Comparison of ENCODE assay signal across 24 mouse cellular contexts in genomic region chr4:99133326-99133725, GRCm38 (mm10). TPM values are rescaled to one million over a fixed set of nuclear protein-coding genes. Genes with fewer than 3 reads are reported as not detected.
DNase-seq lines count a peak whose midpoint lies in the region; ATAC-seq lines count a peak whose summit lies in the region.
"Had no signal": no experiment of that assay in that cellular context is flagged by ENCODE, and none has a peak within 500 bp of the region (broad histone marks: within the 10 kb centered on the region; RNA-seq: fewer than 3 reads in every experiment).

No protein-coding gene starts in this region.

- WGBS in kidney, embryonic 16.5 days = 92% methylated on average over 8 of the region's 8 CpGs
- WGBS in kidney, embryonic 14.5 days = 95% methylated on average over 8 of the region's 8 CpGs

- no peak overlapping the region for H3K4me3 ChIP-seq in kidney, embryonic 16.5 days (ENCODE audit: low read length)
- H3K4me3 ChIP-seq in kidney, embryonic 14.5 days (ENCODE audit: low read length) = no peak overlapping the region
- H3K4me3 ChIP-seq: embryonic facial prominence, embryonic 13.5 days; embryonic facial prominence, embryonic 15.5 days; erythroblast, embryonic 14.5 days; forebrain, embryonic 10.5 days; forebrain, embryonic 12.5 days had no signal

- H3K9me3 ChIP-seq in kidney, embryonic 16.5 days (ENCODE audit: low read length) = no peaks in the 10 kb centered on the region
- no peaks in the 10 kb centered on the region for H3K9me3 ChIP-seq in kidney, embryonic 14.5 days (ENCODE audit: control insufficient read depth, low read length)
- H3K9me3 ChIP-seq: embryonic facial prominence, embryonic 13.5 days; embryonic facial prominence, embryonic 15.5 days; forebrain, embryonic 10.5 days; forebrain, embryonic 12.5 days had no signal

- H3K4me2 ChIP-seq in kidney, embryonic 16.5 days (replicated peaks; ENCODE audit: low read depth, low read length) = no peak overlapping the region
- no peak overlapping the region for H3K4me2 ChIP-seq in kidney, embryonic 14.5 days (replicated peaks; ENCODE audit: low read depth, low read length)
- H3K4me2 ChIP-seq: embryonic facial prominence, embryonic 13.5 days; embryonic facial prominence, embryonic 15.5 days; forebrain, embryonic 12.5 days had no signal

- H3K9ac ChIP-seq in kidney, embryonic 16.5 days (replicated peaks; ENCODE audit: low read length) = no peak overlapping the region
- no peak overlapping the region for H3K9ac ChIP-seq in kidney, embryonic 14.5 days (ENCODE audit: low read depth, low read length)
- H3K9ac ChIP-seq: embryonic facial prominence, embryonic 13.5 days; embryonic facial prominence, embryonic 15.5 days; forebrain, embryonic 12.5 days had no signal

- no peaks in the 10 kb centered on the region for H3K4me1 ChIP-seq in kidney, embryonic 16.5 days (ENCODE audit: insufficient read depth, low read length)
- H3K4me1 ChIP-seq in kidney, embryonic 14.5 days (ENCODE audit: control insufficient read depth, insufficient read depth, low read length) = no peaks in the 10 kb centered on the region
- H3K4me1 ChIP-seq: embryonic facial prominence, embryonic 15.5 days had no signal

- no peaks in the 10 kb centered on the region; the same call in 1 of the 2 replicates for H3K27me3 ChIP-seq in kidney, embryonic 16.5 days (ENCODE audit: insufficient read depth, low read length)
- no peaks in the 10 kb centered on the region for H3K27me3 ChIP-seq in kidney, embryonic 14.5 days (ENCODE audit: control insufficient read depth, insufficient read depth, low read length)
- H3K27me3 ChIP-seq: embryonic facial prominence, embryonic 13.5 days; embryonic facial prominence, embryonic 15.5 days; forebrain, embryonic 12.5 days; Patski had no signal

- no peaks in the 10 kb centered on the region for H3K36me3 ChIP-seq in kidney, embryonic 16.5 days (ENCODE audit: insufficient read depth, low read length)
- no peaks in the 10 kb centered on the region for H3K36me3 ChIP-seq in kidney, embryonic 14.5 days (ENCODE audit: control insufficient read depth, insufficient read depth, low read length)
- H3K36me3 ChIP-seq: embryonic facial prominence, embryonic 13.5 days; embryonic facial prominence, embryonic 15.5 days; forebrain, embryonic 10.5 days; forebrain, embryonic 12.5 days; G1E had no signal

- no peak for ATAC-seq in kidney, embryonic 16.5 days (ENCODE audit: low FRiP score, low TSS enrichment)
- ATAC-seq in kidney, embryonic 14.5 days (ENCODE audit: low FRiP score, low TSS enrichment) = no peak
- ATAC-seq: forebrain, embryonic 16.5 days; Patski had no signal

- peak; percentile 31 for DNase-seq in testis, postnatal 14 days (ENCODE audit: low spot score)
- no peak for DNase-seq in testis, postnatal 10 days (ENCODE audit: low spot score)
- peak; percentile 86 for DNase-seq in R1 (ENCODE audit: low read depth, low spot score)
- peak; percentile 76 for DNase-seq in ZHBTc4 (ENCODE audit: low read depth, low spot score)
- DNase-seq in layer of hippocampus, postnatal 36 days = no peak
- DNase-seq in layer of hippocampus, adult 9-10 months (ENCODE audit: low spot score) = no peak
- DNase-seq: adrenal gland, adult 2 months; adrenal gland, postnatal 10 days; adrenal gland, postnatal 25 days; cerebellum, adult 11 months; cerebellum, adult 2 months; cerebellum, adult 9-10 months; cerebellum, postnatal 10 days; cerebellum, postnatal 25 days had no signal

- peak overlapping the region; percentile 18; the same call in 1 of the 2 replicates for H3K27ac ChIP-seq in kidney, embryonic 16.5 days (ENCODE audit: low read length)
- no peak overlapping the region for H3K27ac ChIP-seq in kidney, embryonic 14.5 days (ENCODE audit: low read depth, low read length)
- H3K27ac ChIP-seq: embryonic facial prominence, embryonic 13.5 days; embryonic facial prominence, embryonic 15.5 days; forebrain, embryonic 10.5 days; forebrain, embryonic 12.5 days had no signal

RNA-seq across cellular contexts. Expression of gene Dock7, which starts 12.6 kb away (rescaled TPM):
- 50.3 and 63.0 TPM in 2 replicates for polyA plus RNA-seq in kidney, embryonic 16.5 days (2015; fragmentation: Nextera tagmentation; extraction: Ambion mirVana)
- 63.1 and 84.5 TPM in 2 replicates for polyA plus RNA-seq in kidney, embryonic 14.5 days (2014; fragmentation: Nextera tagmentation; extraction: Ambion mirVana)
- total RNA-seq in layer of hippocampus, postnatal 36 days (2021) = 10 to 100 TPM; 33.4 to 35.9 TPM
- polyA plus RNA-seq: G1E had no signal

Comparison
In these comparisons a context has a peak if more than half of its experiments do, and no peak if none do; other contexts are left out.
1. DNase-seq: peak in testis, postnatal 14 days (single experiment), R1 (single experiment) and ZHBTc4 (single experiment); none in testis, postnatal 10 days (single experiment), layer of hippocampus, postnatal 36 days (0 of 2) and layer of hippocampus, adult 9-10 months (single experiment).